Mouse (Mus musculus): ENCODE measurements around the gene Gm16223.

Gene Gm16223

DNA sequence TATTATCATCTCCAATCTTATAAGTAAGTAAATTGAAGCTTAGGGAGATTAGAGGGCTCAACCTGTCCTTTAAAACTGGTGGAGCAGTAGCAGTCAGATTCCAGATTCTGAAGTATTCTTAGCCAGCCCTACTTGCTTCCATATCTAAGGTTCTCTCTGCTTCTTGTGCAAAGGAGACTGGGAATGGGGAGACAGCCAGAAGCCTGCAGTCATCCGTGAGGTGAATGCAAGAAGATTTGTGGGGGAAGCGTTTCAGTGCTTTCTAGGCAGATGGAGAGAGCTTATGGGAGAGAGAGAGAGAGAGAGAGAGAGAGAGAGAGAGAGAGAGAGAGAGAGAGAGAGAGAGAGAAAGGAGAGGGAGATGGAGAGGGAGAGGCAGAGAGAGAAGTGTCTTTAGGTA, 160.9 kb downstream of the Gm16223 start:
- DNase-seq, result no peak

DNA sequence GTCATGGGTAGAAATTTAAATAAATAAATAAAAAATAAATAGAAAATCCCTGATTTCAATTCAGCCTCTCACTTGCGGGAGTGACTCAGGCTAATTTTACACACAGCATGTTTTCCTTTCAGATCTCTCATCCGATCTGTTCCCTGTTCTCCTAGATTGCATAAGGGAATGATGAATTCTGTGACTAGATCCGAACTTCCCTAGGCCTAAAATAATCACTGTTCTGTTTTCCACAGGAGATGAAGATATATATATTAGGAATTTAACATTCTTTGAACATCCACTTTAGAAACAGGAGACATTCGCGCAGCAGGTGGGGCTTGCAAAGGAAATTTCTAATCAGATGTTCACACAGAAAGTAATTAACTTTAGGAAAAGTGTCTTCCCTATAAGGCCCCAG, 171.5 kb downstream of the Gm16223 start:
- DNase-seq, result no peak

DNA sequence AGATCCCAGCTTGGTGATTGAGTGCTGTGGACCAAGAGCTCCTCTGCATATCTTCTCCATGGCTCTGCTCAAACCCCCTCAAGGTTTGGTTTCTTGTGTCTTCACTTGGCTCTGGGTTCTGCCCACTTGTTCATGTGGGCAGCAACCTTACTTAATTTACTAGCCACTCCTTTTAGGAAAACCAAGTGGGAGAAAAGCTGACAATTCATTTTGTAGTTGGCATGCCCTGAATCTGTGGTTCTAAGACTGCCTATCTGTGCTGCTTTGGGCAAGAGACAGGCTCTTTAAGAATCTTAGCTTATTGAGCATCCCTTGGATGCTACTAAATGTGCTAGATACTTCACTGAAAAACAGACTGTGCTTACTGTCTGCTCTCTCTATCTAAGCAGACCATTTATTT, 172.0 kb downstream of the Gm16223 start:
- no peak for DNase-seq

DNA sequence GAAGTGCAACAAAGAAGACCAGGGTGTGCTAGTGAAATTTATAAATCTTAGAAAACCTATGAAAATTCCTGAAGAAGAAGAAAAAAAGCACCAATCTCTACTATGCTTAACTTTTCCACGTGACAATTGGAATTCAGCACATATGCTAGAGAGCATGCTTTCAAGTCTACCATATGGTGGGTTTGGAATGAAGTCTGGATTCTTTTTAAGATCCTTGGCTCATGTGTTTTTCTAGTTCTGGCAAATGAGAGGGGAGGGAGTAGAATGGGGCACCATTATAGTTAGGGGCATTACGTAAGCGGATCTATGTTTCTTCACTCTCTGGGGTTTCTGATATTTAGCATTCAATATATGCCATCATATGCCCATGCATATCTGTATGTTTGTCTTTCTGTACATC, 182.6 kb downstream of the Gm16223 start:
- no peak for DNase-seq
